Mouse (Mus musculus): Measurements from ENCODE around the gene Pik3r1. TPM values are rescaled to one million over a fixed set of nuclear protein-coding genes. Genes with fewer than 3 reads are reported as not detected.
A peak's percentile ranks its signal among the peaks of the same experiment; 100 is the strongest.

Gene Pik3r1
- total and polyA plus RNA-seq, 3 experiments: 23.7 to 132 (median 111) TPM

GRCm38 (mm10) chr13:101693967-101694495 lies 74.0 kb downstream of the Pik3r1 start:
- intact Hi-C loops (cut with DNase I): loop anchor here (2.0 kb wide), 1 partner anchor 801 kb away; no protein-coding TSS in a partner anchor
- Histone ChIP-seq H3K36me3 (ENCODE audit: control insufficient read depth, insufficient read depth, low read length) (peaks cover 11% of the 10 kb centered on the region), H3K4me1 (ENCODE audit: control insufficient read depth, insufficient read depth, low read length) (peaks cover 10% of the 10 kb centered on the region), H3K79me2 (replicated peaks; ENCODE audit: control insufficient read depth, insufficient read depth, low read length) (no peaks in the 10 kb centered on the region), H3K4me3 (peak overlapping the region; percentile 64), H3K9ac (ENCODE audit: low read depth, low read length) (peak overlapping the region; percentile 45), H3K27ac (peak overlapping the region; percentile 57), H3K27me3 (ENCODE audit: control insufficient read depth, insufficient read depth, low read length) (no peaks in the 10 kb centered on the region)
- 2% methylated on average over 12 of the region's 12 CpGs for WGBS
- DNase-seq: peak; percentile 58 to 62
- TF ChIP-seq CTCF (IDR thresholded peaks at IDR 0.05) (peak; percentile 36), EP300 (IDR thresholded peaks at IDR 0.05; ENCODE audit: insufficient read depth, low read depth, low read length) (no peak), POLR2A (IDR thresholded peaks at IDR 0.05; ENCODE audit: insufficient read depth, low read depth, low read length) (no peak)

- Histone ChIP-seq H3K4me1 (ENCODE audit: control insufficient read depth, insufficient read depth, low read length) (peaks cover 10% of the 10 kb centered on the region), H3K27me3 (ENCODE audit: control insufficient read depth, insufficient read depth, low read length) (no peaks in the 10 kb centered on the region), H3K4me3 (no peak overlapping the region), H3K79me2 (replicated peaks; ENCODE audit: control insufficient read depth, insufficient read depth, low read length) (no peaks in the 10 kb centered on the region), H3K9ac (ENCODE audit: low read depth, low read length) (no peak overlapping the region), H3K27ac (no peak overlapping the region; the same call in 1 of the 2 replicates), H3K36me3 (ENCODE audit: control insufficient read depth, insufficient read depth, low read length) (peaks cover 12% of the 10 kb centered on the region)
- DNase-seq: no peak
- no peak for TF ChIP-seq EP300 (IDR thresholded peaks at IDR 0.05; ENCODE audit: insufficient read depth, low read depth, low read length)
- no peak for TF ChIP-seq POLR2A (IDR thresholded peaks at IDR 0.05; ENCODE audit: insufficient read depth, low read depth, low read length)
- no peak for TF ChIP-seq CTCF (IDR thresholded peaks at IDR 0.05)
- intact Hi-C loops (cut with DNase I): loop anchor here (2.0 kb wide), 1 partner anchor 800 kb away; no protein-coding TSS in a partner anchor
- WGBS: 68% methylated on average over 7 of the region's 7 CpGs
These were observed 74.9 kb downstream of the Pik3r1 start for GRCm38 (mm10) chr13:101692866-101693691.

- WGBS: 58% methylated on average over 17 of the region's 17 CpGs
- intact Hi-C loops (cut with DNase I): loop anchor here (2.0 kb wide), 1 partner anchor 800 kb away; no protein-coding TSS in a partner anchor
- DNase-seq: peak in 1 of 2 experiments; percentile 30
- Histone ChIP-seq H3K27ac (peak overlapping the region; percentile 77), H3K4me3 (peak overlapping the region; percentile 0; the same call in 1 of the 2 replicates), H3K79me2 (replicated peaks; ENCODE audit: control insufficient read depth, insufficient read depth, low read length) (no peaks in the 10 kb centered on the region), H3K36me3 (ENCODE audit: control insufficient read depth, insufficient read depth, low read length) (peaks cover 9% of the 10 kb centered on the region), H3K27me3 (ENCODE audit: control insufficient read depth, insufficient read depth, low read length) (no peaks in the 10 kb centered on the region), H3K9ac (ENCODE audit: low read depth, low read length) (peak overlapping the region; percentile 21), H3K4me1 (ENCODE audit: control insufficient read depth, insufficient read depth, low read length) (peaks cover 8% of the 10 kb centered on the region)
- no peak for TF ChIP-seq CTCF (IDR thresholded peaks at IDR 0.05)
- no peak for TF ChIP-seq POLR2A (IDR thresholded peaks at IDR 0.05; ENCODE audit: insufficient read depth, low read depth, low read length)
- no peak for TF ChIP-seq EP300 (IDR thresholded peaks at IDR 0.05; ENCODE audit: insufficient read depth, low read depth, low read length)
These were observed 75.7 kb downstream of the Pik3r1 start for GRCm38 (mm10) chr13:101692239-101692784.

GRCm38 (mm10) chr13:101691669-101692068 lies 76.3 kb downstream of the Pik3r1 start:
- Histone ChIP-seq H3K36me3 (ENCODE audit: control insufficient read depth, insufficient read depth, low read length) (peaks cover 9% of the 10 kb centered on the region), H3K9ac (ENCODE audit: low read depth, low read length) (peak overlapping the region; percentile 49; the same call in 1 of the 2 replicates), H3K4me3 (0 out of 2 replicates have a peak overlapping the region, but pooled peaks have one; percentile 0), H3K4me1 (ENCODE audit: control insufficient read depth, insufficient read depth, low read length) (peaks cover 8% of the 10 kb centered on the region), H3K79me2 (replicated peaks; ENCODE audit: control insufficient read depth, insufficient read depth, low read length) (no peaks in the 10 kb centered on the region), H3K27me3 (ENCODE audit: control insufficient read depth, insufficient read depth, low read length) (no peaks in the 10 kb centered on the region), H3K27ac (peak overlapping the region; percentile 77)
- intact Hi-C loops (cut with DNase I): loop anchor here (2.0 kb wide), 1 partner anchor 799 kb away; no protein-coding TSS in a partner anchor
- WGBS: 47% methylated on average over 6 of the region's 6 CpGs
- no peak for DNase-seq
- no peak for TF ChIP-seq CTCF (IDR thresholded peaks at IDR 0.05)
- TF ChIP-seq POLR2A (IDR thresholded peaks at IDR 0.05; ENCODE audit: insufficient read depth, low read depth, low read length): no peak
- TF ChIP-seq EP300 (IDR thresholded peaks at IDR 0.05; ENCODE audit: insufficient read depth, low read depth, low read length): no peak

- peaks cover 6% of the 10 kb centered on the region for H3K4me1 ChIP-seq (ENCODE audit: control insufficient read depth, insufficient read depth, low read length)
- TF ChIP-seq POLR2A (IDR thresholded peaks at IDR 0.05; ENCODE audit: insufficient read depth, low read depth, low read length): no peak
- no peak for TF ChIP-seq EP300 (IDR thresholded peaks at IDR 0.05; ENCODE audit: insufficient read depth, low read depth, low read length)
- TF ChIP-seq CTCF (IDR thresholded peaks at IDR 0.05): no peak
- no peak overlapping the region for H3K4me3 ChIP-seq
- intact Hi-C loops (cut with DNase I): no loop called here
- H3K36me3 ChIP-seq (ENCODE audit: control insufficient read depth, insufficient read depth, low read length): peaks cover 10% of the 10 kb centered on the region
- no peaks in the 10 kb centered on the region for H3K79me2 ChIP-seq (replicated peaks; ENCODE audit: control insufficient read depth, insufficient read depth, low read length)
- peak overlapping the region; percentile 43; the same call in 1 of the 2 replicates for H3K9ac ChIP-seq (ENCODE audit: low read depth, low read length)
- 42% methylated on average over 10 of the region's 10 CpGs for WGBS
- H3K27ac ChIP-seq: peak overlapping the region; percentile 77
- H3K27me3 ChIP-seq (ENCODE audit: control insufficient read depth, insufficient read depth, low read length): no peaks in the 10 kb centered on the region
- DNase-seq: no peak
These were observed 76.9 kb downstream of the Pik3r1 start for GRCm38 (mm10) chr13:101690911-101691655.

Data from heart, adult 2 months (tissue).